Mouse (Mus musculus): ENCODE results near the gene Prm3. TPM values are rescaled to one million over a fixed set of nuclear protein-coding genes. Genes with fewer than 3 reads are reported as not detected.

The Prm3 gene
- polyA plus RNA-seq, 1 experiment from 2014 or later = not detected

GRCm38 (mm10) chr16:10827766-10828460 lies 37.2 kb upstream of the Prm3 start:
- H3K4me3 ChIP-seq (ENCODE audit: low read length) = no peak overlapping the region
- H3K4me1 ChIP-seq (ENCODE audit: control insufficient read depth, insufficient read depth, low read length) = no peaks in the 10 kb centered on the region
- H3K27ac ChIP-seq (ENCODE audit: low read length) = no peak overlapping the region
- no peak for ATAC-seq
- H3K9me3 ChIP-seq (ENCODE audit: control insufficient read depth, low read length) = 0 out of 2 replicates have a peak, but pooled peaks cover 3% of the 10 kb centered on the region
- no peak overlapping the region for H3K9ac ChIP-seq (ENCODE audit: low read depth, low read length)
- H3K36me3 ChIP-seq (ENCODE audit: control insufficient read depth, insufficient read depth, low read length) = no peaks in the 10 kb centered on the region
- H3K27me3 ChIP-seq (replicated peaks; ENCODE audit: control insufficient read depth, insufficient read depth, low read length) = no peaks in the 10 kb centered on the region
- 80% methylated on average over 7 of the region's 7 CpGs for WGBS
- no peak overlapping the region for H3K4me2 ChIP-seq (ENCODE audit: low read depth, low read length)

- H3K27me3 ChIP-seq (replicated peaks; ENCODE audit: control insufficient read depth, insufficient read depth, low read length) = no peaks in the 10 kb centered on the region
- no peak overlapping the region for H3K4me2 ChIP-seq (ENCODE audit: low read depth, low read length)
- H3K9ac ChIP-seq (ENCODE audit: low read depth, low read length) = no peak overlapping the region
- H3K9me3 ChIP-seq (ENCODE audit: control insufficient read depth, low read length) = no peaks in the 10 kb centered on the region
- H3K27ac ChIP-seq (ENCODE audit: low read length) = no peak overlapping the region
- no peak overlapping the region for H3K4me3 ChIP-seq (ENCODE audit: low read length)
- no peaks in the 10 kb centered on the region for H3K36me3 ChIP-seq (ENCODE audit: control insufficient read depth, insufficient read depth, low read length)
- 91% methylated on average over 9 of the region's 9 CpGs for WGBS
- no peaks in the 10 kb centered on the region for H3K4me1 ChIP-seq (ENCODE audit: control insufficient read depth, insufficient read depth, low read length)
- no peak for ATAC-seq
These were observed 36.6 kb upstream of the Prm3 start for GRCm38 (mm10) chr16:10827269-10827668.

DNA sequence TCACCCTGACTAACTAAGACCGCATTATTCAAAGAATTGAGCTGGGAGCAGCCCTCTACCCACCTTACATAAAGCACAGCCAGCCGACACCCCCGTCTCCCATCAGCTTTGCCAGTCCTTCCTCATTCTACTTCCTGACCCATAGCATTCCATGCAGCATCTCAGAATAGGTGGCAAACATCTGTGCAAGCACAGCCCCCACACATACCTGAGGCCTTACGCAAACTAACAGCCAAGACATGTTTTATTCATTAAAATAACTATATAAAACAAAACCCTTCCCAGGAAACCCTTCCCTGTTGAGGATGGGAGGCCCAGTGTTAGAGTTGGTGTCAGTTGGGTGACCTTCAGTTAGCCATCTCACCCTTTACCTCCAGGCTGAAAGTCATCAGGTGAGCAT lies 35.1 kb upstream of the Prm3 start:
- WGBS = 96% methylated on average over 4 of the region's 4 CpGs
- ATAC-seq = no peak
- Histone ChIP-seq H3K27me3 (replicated peaks; ENCODE audit: control insufficient read depth, insufficient read depth, low read length) (no peaks in the 10 kb centered on the region), H3K9me3 (ENCODE audit: control insufficient read depth, low read length) (no peaks in the 10 kb centered on the region), H3K9ac (ENCODE audit: low read depth, low read length) (no peak overlapping the region), H3K36me3 (ENCODE audit: control insufficient read depth, insufficient read depth, low read length) (no peaks in the 10 kb centered on the region), H3K4me3 (ENCODE audit: low read length) (no peak overlapping the region), H3K4me2 (ENCODE audit: low read depth, low read length) (no peak overlapping the region), H3K27ac (ENCODE audit: low read length) (no peak overlapping the region), H3K4me1 (ENCODE audit: control insufficient read depth, insufficient read depth, low read length) (0 out of 2 replicates have a peak, but pooled peaks cover 4% of the 10 kb centered on the region)

GRCm38 (mm10) chr16:10824536-10824935 lies 33.8 kb upstream of the Prm3 start:
- no peaks in the 10 kb centered on the region for H3K36me3 ChIP-seq (ENCODE audit: control insufficient read depth, insufficient read depth, low read length)
- no peak overlapping the region for H3K9ac ChIP-seq (ENCODE audit: low read depth, low read length)
- no peaks in the 10 kb centered on the region for H3K9me3 ChIP-seq (ENCODE audit: control insufficient read depth, low read length)
- no peak overlapping the region for H3K4me3 ChIP-seq (ENCODE audit: low read length)
- 0 out of 2 replicates have a peak, but pooled peaks cover 4% of the 10 kb centered on the region for H3K4me1 ChIP-seq (ENCODE audit: control insufficient read depth, insufficient read depth, low read length)
- H3K27ac ChIP-seq (ENCODE audit: low read length) = no peak overlapping the region
- ATAC-seq = no peak
- H3K27me3 ChIP-seq (replicated peaks; ENCODE audit: control insufficient read depth, insufficient read depth, low read length) = no peaks in the 10 kb centered on the region
- WGBS = 87% methylated on average over 1 of the region's 1 CpGs
- H3K4me2 ChIP-seq (ENCODE audit: low read depth, low read length) = no peak overlapping the region

DNA sequence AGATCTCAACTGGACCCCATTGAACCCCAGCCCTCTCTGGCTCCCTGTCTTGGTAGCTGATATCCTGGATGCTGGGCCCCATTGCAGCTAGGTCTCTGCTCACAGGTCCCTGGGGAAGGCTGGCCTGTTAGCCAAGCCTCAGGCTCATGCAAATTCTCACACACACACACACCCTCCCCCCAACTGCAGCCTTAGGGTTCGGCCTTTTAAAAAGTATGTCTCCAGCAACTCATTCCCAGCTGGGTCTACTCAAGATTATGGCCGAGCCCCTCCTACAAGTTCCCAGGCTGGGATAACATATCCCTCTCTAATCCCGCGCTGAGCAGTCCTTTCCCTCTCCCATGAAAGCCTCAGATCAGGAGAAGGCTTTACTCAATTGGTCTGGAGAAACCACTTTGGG lies 30.7 kb upstream of the Prm3 start:
- 45% methylated on average over 4 of the region's 4 CpGs for WGBS
- Histone ChIP-seq H3K4me2 (ENCODE audit: low read depth, low read length) (no peak overlapping the region), H3K9me3 (ENCODE audit: control insufficient read depth, low read length) (no peaks in the 10 kb centered on the region), H3K4me3 (ENCODE audit: low read length) (no peak overlapping the region), H3K27ac (ENCODE audit: low read length) (no peak overlapping the region), H3K36me3 (ENCODE audit: control insufficient read depth, insufficient read depth, low read length) (no peaks in the 10 kb centered on the region), H3K27me3 (replicated peaks; ENCODE audit: control insufficient read depth, insufficient read depth, low read length) (no peaks in the 10 kb centered on the region), H3K9ac (ENCODE audit: low read depth, low read length) (no peak overlapping the region), H3K4me1 (ENCODE audit: control insufficient read depth, insufficient read depth, low read length) (0 out of 2 replicates have a peak, but pooled peaks cover 4% of the 10 kb centered on the region)
- ATAC-seq = peak; percentile 31; the same call in 1 of the 2 replicates

- 76% methylated on average over 3 of the region's 3 CpGs for WGBS
These were observed 29.3 kb upstream of the Prm3 start for GRCm38 (mm10) chr16:10819966-10820365.

DNA sequence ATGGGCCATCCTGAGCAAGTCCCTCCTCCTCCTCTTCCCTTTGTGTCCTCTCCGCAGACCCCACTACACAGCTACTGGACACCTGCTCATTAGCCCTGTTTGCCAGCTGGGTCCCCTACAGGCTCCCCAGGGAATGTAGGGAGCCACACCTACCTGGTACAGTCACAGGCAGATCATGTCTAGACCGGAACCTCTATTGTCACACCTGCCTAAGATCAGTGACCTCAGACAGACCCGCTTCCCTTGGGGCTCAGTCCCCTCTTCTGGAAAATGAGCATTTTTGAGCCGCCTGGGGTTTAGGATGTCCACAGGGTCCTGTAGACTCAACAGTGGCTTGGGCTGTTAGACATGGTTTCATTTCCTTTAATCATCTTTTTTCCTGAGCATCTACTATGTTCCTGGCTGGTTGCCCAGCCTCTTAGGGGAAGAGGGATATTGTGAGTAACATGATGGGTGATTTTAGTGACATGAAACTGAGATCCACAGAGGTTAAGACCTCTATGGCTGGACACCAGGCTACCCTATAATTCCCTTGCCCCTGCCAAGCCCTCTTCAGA lies 27.9 kb upstream of the Prm3 start:
- no peaks in the 10 kb centered on the region for H3K36me3 ChIP-seq (ENCODE audit: control insufficient read depth, insufficient read depth, low read length)
- H3K4me3 ChIP-seq (ENCODE audit: low read length) = no peak overlapping the region
- H3K9me3 ChIP-seq (ENCODE audit: control insufficient read depth, low read length) = no peaks in the 10 kb centered on the region
- H3K27ac ChIP-seq (ENCODE audit: low read length) = no peak overlapping the region
- H3K27me3 ChIP-seq (replicated peaks; ENCODE audit: control insufficient read depth, insufficient read depth, low read length) = no peaks in the 10 kb centered on the region
- H3K4me2 ChIP-seq (ENCODE audit: low read depth, low read length) = no peak overlapping the region
- 0 out of 2 replicates have a peak, but pooled peaks cover 7% of the 10 kb centered on the region for H3K4me1 ChIP-seq (ENCODE audit: control insufficient read depth, insufficient read depth, low read length)
- H3K9ac ChIP-seq (ENCODE audit: low read depth, low read length) = no peak overlapping the region
- WGBS = 81% methylated on average over 4 of the region's 4 CpGs
- no peak for ATAC-seq

More at GRCm38 (mm10) chr16:10819966-10820365, 29.3 kb upstream of the Prm3 start:
- 0 out of 2 replicates have a peak, but pooled peaks cover 4% of the 10 kb centered on the region for H3K4me1 ChIP-seq (ENCODE audit: control insufficient read depth, insufficient read depth, low read length)
- no peaks in the 10 kb centered on the region for H3K9me3 ChIP-seq (ENCODE audit: control insufficient read depth, low read length)
- no peak for ATAC-seq
- H3K4me3 ChIP-seq (ENCODE audit: low read length) = no peak overlapping the region
- no peaks in the 10 kb centered on the region for H3K27me3 ChIP-seq (replicated peaks; ENCODE audit: control insufficient read depth, insufficient read depth, low read length)
- H3K4me2 ChIP-seq (ENCODE audit: low read depth, low read length) = no peak overlapping the region
- no peak overlapping the region for H3K27ac ChIP-seq (ENCODE audit: low read length)
- no peak overlapping the region for H3K9ac ChIP-seq (ENCODE audit: low read depth, low read length)
- H3K36me3 ChIP-seq (ENCODE audit: control insufficient read depth, insufficient read depth, low read length) = no peaks in the 10 kb centered on the region

- Histone ChIP-seq H3K4me3 (ENCODE audit: low read length) (no peak overlapping the region), H3K36me3 (ENCODE audit: control insufficient read depth, insufficient read depth, low read length) (no peaks in the 10 kb centered on the region), H3K9me3 (ENCODE audit: control insufficient read depth, low read length) (no peaks in the 10 kb centered on the region), H3K4me2 (ENCODE audit: low read depth, low read length) (no peak overlapping the region), H3K4me1 (ENCODE audit: control insufficient read depth, insufficient read depth, low read length) (0 out of 2 replicates have a peak, but pooled peaks cover 3% of the 10 kb centered on the region), H3K9ac (ENCODE audit: low read depth, low read length) (no peak overlapping the region), H3K27ac (ENCODE audit: low read length) (no peak overlapping the region), H3K27me3 (replicated peaks; ENCODE audit: control insufficient read depth, insufficient read depth, low read length) (no peaks in the 10 kb centered on the region)
- WGBS = 62% methylated on average over 4 of the region's 4 CpGs
- peak; percentile 35 for ATAC-seq
These were observed 24.1 kb upstream of the Prm3 start for GRCm38 (mm10) chr16:10814864-10815263.

DNA sequence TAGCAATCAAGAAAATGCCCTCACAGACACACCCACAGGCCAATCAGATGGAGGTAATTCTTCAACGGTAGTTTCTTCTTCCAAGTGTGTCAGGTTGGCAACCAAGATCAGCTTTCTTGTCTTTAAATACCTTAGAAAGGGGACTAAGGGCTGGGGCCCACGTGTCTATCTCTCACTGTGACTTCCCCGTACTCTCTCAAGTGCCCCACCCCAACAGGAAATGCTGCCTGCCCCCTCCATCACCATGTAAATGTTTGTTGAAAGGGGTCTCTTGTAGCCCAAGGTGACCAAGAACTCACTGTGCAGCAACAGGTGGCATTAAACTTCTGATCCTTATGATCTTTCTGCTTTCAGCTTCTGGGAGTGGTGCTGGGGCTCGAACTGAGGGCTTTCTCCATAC lies 23.0 kb upstream of the Prm3 start:
- Histone ChIP-seq H3K4me2 (ENCODE audit: low read depth, low read length) (no peak overlapping the region), H3K9me3 (ENCODE audit: control insufficient read depth, low read length) (no peaks in the 10 kb centered on the region), H3K4me1 (ENCODE audit: control insufficient read depth, insufficient read depth, low read length) (0 out of 2 replicates have a peak, but pooled peaks cover 3% of the 10 kb centered on the region), H3K27ac (ENCODE audit: low read length) (no peak overlapping the region), H3K36me3 (ENCODE audit: control insufficient read depth, insufficient read depth, low read length) (no peaks in the 10 kb centered on the region), H3K27me3 (replicated peaks; ENCODE audit: control insufficient read depth, insufficient read depth, low read length) (no peaks in the 10 kb centered on the region), H3K4me3 (ENCODE audit: low read length) (no peak overlapping the region), H3K9ac (ENCODE audit: low read depth, low read length) (no peak overlapping the region)
- WGBS = 73% methylated on average over 4 of the region's 4 CpGs
- no peak for ATAC-seq

All from intestine, embryonic 16.5 days (tissue).